Mouse (Mus musculus) naive thymus-derived CD4-positive, alpha-beta T cell, adult 5 months (primary cell): Measurements from ENCODE around the gene Galnt12. TPM values are rescaled to one million over a fixed set of nuclear protein-coding genes. Genes with fewer than 3 reads are reported as not detected.

ENCODE experiments used
- polyA plus RNA-seq: library from polyadenylated mRNA; unstranded; fragments of 100-300 nt; shearing (Covaris generic); gene quantifications from one replicate; pipeline ENCODE4 v1.2.1, GENCODE M21; 2017

Galnt12 gene
- polyA plus RNA-seq, result 38.3 TPM

DNA sequence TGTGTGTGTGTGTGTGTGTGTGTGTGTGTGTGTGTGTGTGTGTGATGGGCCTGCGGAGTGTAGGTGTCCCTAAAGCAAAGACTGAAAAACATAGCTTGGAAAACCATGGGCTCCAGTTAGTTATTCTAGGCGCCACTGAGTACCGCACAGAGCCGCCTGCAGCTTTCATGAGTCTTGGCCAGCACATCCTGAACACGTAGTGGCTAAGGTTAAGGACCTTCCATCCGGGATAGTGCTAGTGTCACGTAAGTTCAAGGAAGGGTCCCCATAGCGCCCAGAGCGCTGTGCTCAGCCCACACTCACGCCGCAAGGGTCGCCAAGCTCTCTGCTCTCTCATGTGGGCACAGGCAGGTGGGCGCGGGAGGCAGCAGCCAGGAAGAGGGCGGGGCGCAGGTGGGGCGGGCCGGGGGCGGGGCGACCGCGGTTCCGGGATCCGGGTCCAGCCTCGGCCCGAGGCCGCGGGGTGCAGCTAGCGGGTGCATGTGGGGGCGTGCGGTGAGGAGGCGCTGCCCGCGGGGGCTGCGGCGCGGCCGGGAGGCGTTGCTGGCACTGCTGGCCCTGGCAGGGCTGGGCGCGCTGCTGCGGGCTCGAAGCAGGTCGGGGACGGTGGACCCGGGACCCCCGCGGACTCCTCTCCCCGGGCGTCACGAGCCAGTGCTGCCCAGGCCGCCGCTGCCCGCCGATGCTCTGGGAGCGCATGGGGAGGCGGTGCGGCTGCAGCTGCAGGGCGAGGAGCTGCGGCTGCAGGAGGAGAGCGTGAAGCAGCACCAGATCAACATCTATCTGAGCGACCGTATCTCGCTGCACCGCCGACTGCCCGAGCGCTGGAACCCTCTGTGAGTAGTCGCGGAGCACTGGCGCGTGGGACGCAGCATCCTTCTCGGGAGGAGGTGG is at the start of gene Galnt12:
TSS of gene Galnt12 (plus strand) at position 417 of the 894 bp plus-strand sequence.

DNA sequence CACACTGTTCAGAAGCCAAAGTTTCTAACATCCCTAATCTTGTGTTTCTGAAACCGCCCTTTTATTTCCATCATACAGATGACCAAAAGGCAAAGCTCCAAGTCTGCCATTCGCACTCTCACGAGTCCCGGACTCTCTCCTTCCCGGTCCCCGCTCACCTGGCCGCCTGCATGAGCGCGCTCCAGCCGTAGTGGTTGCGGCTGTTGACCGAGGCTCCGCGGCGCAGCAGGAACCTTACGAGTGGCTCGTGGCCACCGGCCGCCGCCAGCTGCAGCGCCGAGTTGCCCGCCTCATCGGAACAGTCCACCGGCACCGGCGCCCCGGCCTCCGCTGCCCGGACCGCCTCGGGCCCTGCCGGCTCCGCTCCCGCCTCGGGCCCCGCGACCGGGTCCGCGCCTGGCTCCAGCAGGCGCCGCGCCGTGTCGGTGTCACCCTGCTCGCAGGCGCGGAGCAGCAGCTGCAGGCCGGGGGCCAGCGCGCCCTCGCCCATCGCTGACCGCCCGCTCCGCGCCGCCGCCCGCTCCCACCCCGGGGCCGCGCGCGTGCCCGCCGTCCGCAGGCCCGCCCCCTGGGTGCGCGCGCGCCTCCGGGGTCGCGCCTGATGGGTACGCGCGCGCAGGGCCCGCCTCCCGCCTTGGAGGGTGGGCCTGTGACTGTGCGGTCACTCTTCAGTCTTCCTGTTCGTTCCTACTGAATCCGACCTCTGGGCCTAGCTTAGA is 34.8 kb upstream of the Galnt12 start, which contains the start of gene Anks6:
TSS of gene Anks6 (minus strand) at position 637 of the 719 bp plus-strand sequence.

Other genes starting within 250 kb of the Galnt12 start
- not detected for gene Gabbr2, start 100.0 kb upstream of the Galnt12 start, polyA plus RNA-seq
- gene Anks6, start 34.5 kb upstream of the Galnt12 start, polyA plus RNA-seq, result not detected
- gene Col15a1, start 116.3 kb downstream of the Galnt12 start, polyA plus RNA-seq, result not detected